Mouse (Mus musculus) c-Kit-positive CD71-positive TER-119-negative erythroid progenitor cells, embryonic 14.5 days (primary cell): ENCODE measurements around the gene Rubcn.

ENCODE experiments used
- DNase-seq: peaks from one replicate; pipeline ENCODE4 v3.0.0-alpha.2; 2013; ENCODE audit warnings: low read depth

Rubcn gene

GRCm38 (mm10) chr16:32870231-32870630 lies 7.3 kb downstream of the Rubcn start:
- DNase-seq = no peak

- peak; percentile 82 for DNase-seq
Measured at GRCm38 (mm10) chr16:32867919-32868552, 9.5 kb downstream of the Rubcn start.

GRCm38 (mm10) chr16:32866713-32867112 lies 10.9 kb downstream of the Rubcn start:
- DNase-seq = no peak

- no peak for DNase-seq
Measured at GRCm38 (mm10) chr16:32865401-32865800, 12.2 kb downstream of the Rubcn start.

GRCm38 (mm10) chr16:32861813-32862385 lies 15.7 kb downstream of the Rubcn start:
- no peak for DNase-seq

GRCm38 (mm10) chr16:32858771-32859636 lies 18.6 kb downstream of the Rubcn start:
- DNase-seq = no peak

- no peak for DNase-seq
Measured at GRCm38 (mm10) chr16:32858356-32858755, 19.2 kb downstream of the Rubcn start.

- DNase-seq = no peak
Measured at GRCm38 (mm10) chr16:32856751-32857150, 20.8 kb downstream of the Rubcn start.

GRCm38 (mm10) chr16:32854050-32854571 lies 23.5 kb downstream of the Rubcn start:
- no peak for DNase-seq

- DNase-seq = no peak
Measured at GRCm38 (mm10) chr16:32853492-32854049, 24.0 kb downstream of the Rubcn start.

- no peak for DNase-seq
Measured at GRCm38 (mm10) chr16:32849042-32849830, 28.3 kb downstream of the Rubcn start.

GRCm38 (mm10) chr16:32847103-32847502 lies 30.5 kb downstream of the Rubcn start:
- no peak for DNase-seq

- no peak for DNase-seq
Measured at GRCm38 (mm10) chr16:32831501-32831900, 46.1 kb downstream of the Rubcn start.

- DNase-seq = no peak
Measured at GRCm38 (mm10) chr16:32829104-32829503, 48.5 kb downstream of the Rubcn start.

- peak; percentile 11 for DNase-seq
Measured at GRCm38 (mm10) chr16:32826521-32826920, 51.0 kb downstream of the Rubcn start.

GRCm38 (mm10) chr16:32825380-32825779 lies 52.2 kb downstream of the Rubcn start:
- DNase-seq = no peak

- DNase-seq = no peak
Measured at GRCm38 (mm10) chr16:32824061-32824460, 53.5 kb downstream of the Rubcn start.

GRCm38 (mm10) chr16:32823487-32823886 lies 54.1 kb downstream of the Rubcn start:
- DNase-seq = no peak

- no peak for DNase-seq
Measured at GRCm38 (mm10) chr16:32822881-32823280, 54.7 kb downstream of the Rubcn start.

GRCm38 (mm10) chr16:32822450-32822827 lies 55.1 kb downstream of the Rubcn start:
- no peak for DNase-seq

- DNase-seq = no peak
Measured at GRCm38 (mm10) chr16:32821772-32822449, 55.7 kb downstream of the Rubcn start.
